Mouse (Mus musculus) left cerebral cortex, adult 9 months (tissue): ENCODE measurements around the gene Creb5.

ENCODE experiments used
- DNase-seq, 2 experiments: peaks; one replicate each; pipeline ENCODE4 v3.0.0; 2022; ENCODE audit warnings: low spot score in 2 of 2

Creb5 gene

GRCm38 (mm10) chr6:53642826-53643356, 355.8 kb downstream of the Creb5 start:
- DNase-seq: no peak

- no peak for DNase-seq
Measured at GRCm38 (mm10) chr6:53643481-53643880, 356.4 kb downstream of the Creb5 start.

- DNase-seq: no peak
Measured at GRCm38 (mm10) chr6:53644056-53644455, 357.0 kb downstream of the Creb5 start.

- DNase-seq: no peak
Measured at GRCm38 (mm10) chr6:53644971-53645370, 357.9 kb downstream of the Creb5 start.

GRCm38 (mm10) chr6:53649782-53650181, 362.7 kb downstream of the Creb5 start:
- no peak for DNase-seq

GRCm38 (mm10) chr6:53652691-53653090, 365.6 kb downstream of the Creb5 start:
- DNase-seq: no peak

GRCm38 (mm10) chr6:53653706-53654360, 366.8 kb downstream of the Creb5 start:
- DNase-seq: no peak

- DNase-seq: no peak
Measured at GRCm38 (mm10) chr6:53654361-53654824, 367.3 kb downstream of the Creb5 start.

GRCm38 (mm10) chr6:53656466-53656865, 369.4 kb downstream of the Creb5 start:
- no peak for DNase-seq

GRCm38 (mm10) chr6:53657483-53657882, 370.4 kb downstream of the Creb5 start:
- DNase-seq: no peak

GRCm38 (mm10) chr6:53662858-53663833, 376.1 kb downstream of the Creb5 start:
- no peak for DNase-seq

GRCm38 (mm10) chr6:53664759-53665158, 377.7 kb downstream of the Creb5 start:
- no peak for DNase-seq

GRCm38 (mm10) chr6:53666503-53666902, 379.4 kb downstream of the Creb5 start:
- no peak for DNase-seq

GRCm38 (mm10) chr6:53678307-53678706, 391.2 kb downstream of the Creb5 start:
- DNase-seq: no peak

GRCm38 (mm10) chr6:53680046-53680445, 393.0 kb downstream of the Creb5 start:
- DNase-seq: no peak

- DNase-seq: no peak
Measured at GRCm38 (mm10) chr6:53684416-53684815, 397.3 kb downstream of the Creb5 start.

- no peak for DNase-seq
Measured at GRCm38 (mm10) chr6:53685323-53685722, 398.3 kb downstream of the Creb5 start.

- DNase-seq: no peak
Measured at GRCm38 (mm10) chr6:53688762-53689477, 401.9 kb downstream of the Creb5 start.

- DNase-seq: no peak
Measured at GRCm38 (mm10) chr6:53691006-53691405, 403.9 kb downstream of the Creb5 start.

GRCm38 (mm10) chr6:53695216-53695615, 408.1 kb downstream of the Creb5 start:
- no peak for DNase-seq

GRCm38 (mm10) chr6:53696471-53696870, 409.4 kb downstream of the Creb5 start:
- DNase-seq: no peak

- no peak for DNase-seq
Measured at GRCm38 (mm10) chr6:53696921-53697320, 409.9 kb downstream of the Creb5 start.
